Mouse (Mus musculus): ENCODE data around the gene Pex7.
A peak's percentile ranks its signal among the peaks of the same experiment; 100 is the strongest.

Pex7 gene

DNA sequence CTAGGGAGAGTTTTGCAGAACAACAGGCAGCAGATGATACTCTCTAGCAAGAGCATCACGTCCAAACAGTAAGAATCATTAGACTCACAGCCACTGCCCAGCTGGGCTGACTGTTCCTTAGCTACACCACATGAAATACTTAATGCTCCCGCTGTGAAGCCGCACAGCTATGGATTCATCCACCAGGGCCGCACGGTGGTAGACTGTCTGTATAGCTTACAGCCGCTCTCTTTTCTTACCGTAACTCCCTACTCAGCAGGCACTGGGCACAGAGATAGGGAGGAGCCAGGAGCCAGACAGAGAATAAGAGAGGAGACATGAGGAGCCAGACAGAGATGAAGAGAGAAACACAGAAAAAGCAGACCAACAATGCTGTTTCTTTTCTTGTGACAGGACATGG lies 30.8 kb downstream of the Pex7 start:
- DNase-seq = no peak

- DNase-seq = no peak
These were observed 32.1 kb downstream of the Pex7 start for GRCm38 (mm10) chr10:19875346-19875745.

DNA sequence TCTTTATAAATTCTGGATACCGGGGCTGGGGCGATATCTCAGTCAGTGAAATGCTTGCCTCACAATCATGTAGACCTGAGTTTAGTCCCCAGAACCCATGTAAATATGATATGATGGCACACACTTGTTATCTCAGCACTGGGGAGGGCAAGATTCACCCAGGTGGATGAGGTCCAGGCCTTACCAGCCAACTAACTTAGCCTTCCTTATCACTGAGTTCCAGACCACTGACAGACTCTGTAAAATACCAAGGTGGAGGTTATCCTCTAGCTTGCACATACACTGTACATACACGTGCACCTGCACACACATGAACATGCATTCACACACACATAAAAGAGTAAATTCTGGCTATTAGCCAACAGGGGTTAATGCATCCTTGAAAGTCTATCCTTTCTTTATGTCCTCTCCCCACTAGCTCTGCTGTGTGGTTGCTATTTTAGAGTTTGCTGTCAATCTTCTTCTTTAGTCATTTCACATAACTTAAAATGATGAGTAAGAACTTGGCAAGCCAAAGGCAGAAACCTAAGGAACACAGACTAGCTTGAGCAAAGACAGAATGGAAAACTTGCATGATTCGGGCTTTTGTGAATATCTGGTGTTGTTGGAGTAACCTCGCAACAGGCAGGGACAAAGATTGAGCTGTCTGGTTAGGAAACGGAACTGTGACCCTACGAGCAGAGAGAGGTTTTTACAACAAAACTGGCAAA lies 51.7 kb downstream of the Pex7 start:
- DNase-seq = no peak

- no peak for DNase-seq
These were observed 53.9 kb downstream of the Pex7 start for GRCm38 (mm10) chr10:19853609-19854008.

GRCm38 (mm10) chr10:19852776-19853175 lies 54.7 kb downstream of the Pex7 start:
- no peak for DNase-seq

GRCm38 (mm10) chr10:19850998-19851691 lies 56.3 kb downstream of the Pex7 start, which contains the start of gene Slc35d3:
Gene Slc35d3, minus strand, starts transcription at chr10:19851459.
- peak in 1 of 2 experiments; percentile 5 for DNase-seq

DNA sequence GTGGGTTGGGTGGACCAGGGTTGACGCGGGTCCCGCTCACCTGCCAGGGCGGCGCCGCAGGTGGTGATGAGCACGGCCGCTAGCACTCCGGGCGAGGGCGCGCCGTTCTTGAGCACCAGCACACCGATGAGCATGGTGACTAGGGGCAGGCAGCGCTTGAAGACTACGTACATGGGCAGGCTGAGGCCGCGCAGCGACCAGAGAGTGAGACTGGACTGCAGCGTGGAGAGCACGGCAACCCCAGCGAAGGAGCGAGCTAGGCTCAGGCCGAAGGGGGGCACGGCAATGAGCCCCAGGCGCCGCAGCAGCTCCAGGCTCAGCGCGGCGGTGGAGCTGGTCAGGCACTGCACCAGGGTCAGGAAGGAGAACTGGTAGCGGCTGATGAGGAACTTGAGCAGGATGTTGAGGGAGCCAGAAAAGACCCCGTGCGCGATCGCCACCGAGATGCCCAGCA lies 56.9 kb downstream of the Pex7 start:
- DNase-seq = peak; percentile 12 to 17

- no peak for DNase-seq
These were observed 57.6 kb downstream of the Pex7 start for GRCm38 (mm10) chr10:19849771-19850365.

GRCm38 (mm10) chr10:19848928-19849770 lies 58.3 kb downstream of the Pex7 start:
- peak; percentile 11 to 14 for DNase-seq

GRCm38 (mm10) chr10:19839836-19840235 lies 67.7 kb downstream of the Pex7 start:
- no peak for DNase-seq

DNA sequence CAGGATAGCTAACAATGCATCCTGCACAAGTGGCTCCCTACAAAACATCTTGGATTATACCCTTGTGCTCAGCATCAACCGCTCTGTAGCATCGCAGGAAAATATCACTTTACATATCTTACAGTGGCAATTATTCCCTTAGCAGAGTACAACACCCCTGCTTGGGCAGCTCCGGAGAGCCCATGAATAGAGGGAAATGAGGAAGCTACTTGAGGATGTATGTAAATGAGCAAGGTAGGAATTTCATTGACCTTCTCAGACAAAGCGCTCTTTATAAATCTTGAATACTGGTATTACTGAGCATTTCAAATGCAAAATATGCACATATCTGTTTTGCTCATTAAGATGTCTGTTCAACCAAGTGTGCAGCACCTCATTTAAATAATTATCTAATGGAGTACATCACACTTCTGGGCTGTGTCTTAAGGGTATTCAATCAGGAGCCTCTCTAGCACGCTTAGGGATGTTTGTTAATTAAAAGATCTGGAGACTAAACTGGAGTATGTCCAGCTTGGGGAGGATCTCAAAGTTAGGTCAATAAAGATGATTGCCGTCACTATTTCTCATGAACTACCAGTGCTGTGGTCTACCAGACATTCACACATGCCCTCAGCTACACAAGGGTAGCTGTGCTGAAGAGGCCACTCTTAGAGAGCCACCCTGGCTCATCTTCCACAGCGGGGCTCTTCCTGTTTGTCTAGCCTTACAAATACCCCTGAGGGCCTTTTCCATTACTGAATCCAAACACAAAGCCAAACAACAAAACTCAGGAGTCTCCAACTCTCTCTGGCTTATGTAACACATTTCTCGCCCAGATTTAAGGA lies 71.4 kb downstream of the Pex7 start:
- no peak for DNase-seq

DNA sequence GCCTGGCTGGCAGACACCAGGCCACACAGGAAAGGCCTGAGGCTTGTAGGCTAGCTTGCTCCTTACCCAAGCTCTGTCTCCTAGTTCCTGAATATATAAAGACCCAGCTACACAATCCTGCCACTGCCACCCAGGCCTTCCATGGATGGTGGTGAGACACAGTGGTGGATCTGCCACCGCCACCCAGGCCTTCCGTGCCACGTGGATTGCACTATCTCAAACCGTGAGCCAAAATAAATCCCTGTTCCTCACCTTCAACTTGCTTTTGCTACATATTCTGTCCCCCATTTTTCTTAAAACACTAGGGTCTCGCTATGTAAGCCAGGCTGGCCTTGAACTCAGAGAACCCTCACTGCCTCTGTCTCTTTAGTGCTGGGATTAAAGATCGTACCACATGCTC lies 73.3 kb downstream of the Pex7 start:
- DNase-seq = no peak

GRCm38 (mm10) chr10:19831072-19831849 lies 76.2 kb downstream of the Pex7 start:
- DNase-seq = no peak

GRCm38 (mm10) chr10:19820986-19821385 lies 86.5 kb downstream of the Pex7 start:
- DNase-seq = no peak

DNA sequence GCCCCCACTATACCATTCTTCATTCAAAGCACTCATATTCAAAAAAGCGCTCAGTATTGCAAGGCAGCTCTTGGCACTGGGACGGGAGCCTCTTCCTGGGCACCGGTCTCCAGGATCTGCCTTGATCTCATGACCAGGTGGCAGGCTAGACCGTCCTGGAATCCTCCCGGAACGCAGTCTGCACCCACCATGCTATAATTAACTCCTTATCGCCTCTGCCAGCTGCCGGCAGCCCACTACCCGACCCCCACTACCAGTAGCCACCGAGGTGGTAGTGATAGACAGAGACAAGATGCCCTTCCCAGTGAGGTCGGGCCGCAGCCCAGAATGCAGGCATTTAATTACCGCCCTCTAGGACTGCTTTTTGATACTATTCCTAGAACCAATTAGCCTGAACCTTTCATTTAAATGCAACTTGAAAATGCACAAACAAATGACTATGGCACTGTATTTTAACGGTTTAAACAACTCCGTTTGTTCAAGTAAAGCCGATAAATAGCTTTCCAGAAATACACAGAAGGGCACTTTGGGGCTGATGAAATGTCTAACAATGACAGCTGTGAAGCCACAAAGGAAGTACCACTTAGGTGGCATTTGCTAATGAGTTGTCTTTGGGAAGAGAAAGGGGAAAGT lies 88.7 kb downstream of the Pex7 start:
- no peak for DNase-seq

DNA sequence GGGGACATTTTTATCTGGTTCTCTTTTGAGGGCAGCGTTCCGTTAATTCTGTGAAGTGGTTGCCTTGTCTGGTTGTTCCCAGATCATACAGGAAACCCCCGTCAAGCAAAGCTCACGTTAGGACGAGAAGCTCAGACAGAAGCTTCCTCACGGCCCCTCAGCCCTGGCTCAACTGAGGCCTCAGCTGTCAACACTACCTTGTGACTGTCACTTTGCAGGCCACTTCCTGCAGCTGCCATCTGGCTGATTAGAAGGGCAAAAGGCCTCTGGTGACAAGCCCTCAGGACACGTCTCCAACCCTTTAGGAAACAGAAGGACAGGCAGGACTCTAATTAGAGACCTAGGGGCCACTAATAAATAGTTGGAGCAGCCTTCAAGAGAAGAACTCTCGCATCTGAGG lies 92.1 kb downstream of the Pex7 start:
- peak in 1 of 2 experiments; percentile 8 for DNase-seq

GRCm38 (mm10) chr10:19811436-19812172 lies 95.9 kb downstream of the Pex7 start:
- peak; percentile 31 to 40 for DNase-seq

DNA sequence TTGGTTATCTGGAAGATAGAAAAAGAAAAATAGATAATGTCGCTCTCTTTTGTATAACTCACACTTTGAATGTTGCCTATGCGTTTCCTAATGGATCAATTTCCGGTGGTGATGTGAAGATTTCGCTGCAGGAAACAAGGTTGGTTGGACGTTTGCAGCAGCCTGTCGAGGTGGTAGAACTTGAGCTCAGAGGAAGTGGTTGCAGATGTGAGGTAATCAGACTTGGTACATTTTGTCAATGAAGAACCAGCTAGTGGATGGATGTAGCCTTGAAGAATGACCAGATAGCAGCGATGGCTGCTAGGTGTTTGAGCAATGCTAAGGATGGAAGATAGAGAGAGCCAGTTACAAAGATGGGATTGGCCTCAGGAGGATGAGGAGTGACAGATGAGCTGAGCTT lies 102.7 kb downstream of the Pex7 start:
- no peak for DNase-seq

Data from cerebellum, postnatal 36 days (tissue).